Mouse (Mus musculus): ENCODE results near the gene Dnm3.

DNA sequence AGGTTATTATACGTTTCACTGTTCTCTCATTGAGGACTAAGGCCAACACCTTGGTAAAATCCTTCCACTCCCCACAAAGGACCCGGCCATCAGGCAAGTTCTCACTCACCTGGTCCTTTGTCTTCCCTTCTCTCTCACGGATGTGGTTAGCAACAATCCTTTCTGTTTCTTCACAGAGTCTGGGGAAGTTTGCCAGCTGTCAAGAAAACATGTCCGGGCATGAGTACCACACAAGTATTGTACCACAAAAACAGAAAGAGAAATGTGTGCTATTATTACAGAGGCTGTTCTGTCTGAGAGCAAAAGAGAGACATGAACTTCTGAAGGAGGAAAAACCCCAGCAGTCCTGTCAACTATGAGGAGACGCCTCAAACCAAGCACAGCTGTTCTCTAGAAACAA is 182.4 kb downstream of the Dnm3 start:
- TF ChIP-seq CTCF (IDR thresholded peaks at IDR 0.05; ENCODE audit: extremely low read depth, insufficient read length, insufficient replicate concordance, low read depth, low read length) (no peak), POLR2A (IDR thresholded peaks at IDR 0.05; ENCODE audit: low read depth, low read length) (no peak)

Measured in small intestine, adult 2 months (tissue).